ENCODE assay signal across 8 mouse cellular contexts in genomic region chr3:94933604-94934003, GRCm38 (mm10). TPM values are rescaled to one million over a fixed set of nuclear protein-coding genes. Genes with fewer than 3 reads are reported as not detected.
DNase-seq lines count a peak whose midpoint lies in the region; ATAC-seq and TF ChIP-seq lines count a peak whose summit lies in the region.
"Not testable (repeated sequence)": the region's sequence is repeated elsewhere in the genome, so short reads cannot be mapped to it uniquely, and the experiment has no call there.

No protein-coding gene starts in this region.

- no CpG with 5 or more reads among the region's 2 CpGs for WGBS in heart, embryonic 16.5 days
- WGBS in intestine, postnatal 0 days: no CpG with 5 or more reads among the region's 2 CpGs
- no CpG with 5 or more reads among the region's 2 CpGs for WGBS in limb, embryonic 13.5 days
- no CpG with 5 or more reads among the region's 2 CpGs for WGBS in liver, embryonic 15.5 days (ENCODE audit: insufficient replicate concordance)
- no CpG with 5 or more reads among the region's 2 CpGs for WGBS in lung, postnatal 0 days
- no CpG with 5 or more reads among the region's 2 CpGs for WGBS in stomach, embryonic 15.5 days

- H3K4me3 ChIP-seq in brown adipose tissue, adult 24 weeks (ENCODE audit: insufficient read depth, low read depth, low read length): peak overlapping the region; percentile 70
- H3K4me3 ChIP-seq in gastrocnemius, adult 2 months: peak overlapping the region; percentile 68
- peak overlapping the region; percentile 61 for H3K4me3 ChIP-seq in heart, embryonic 16.5 days (ENCODE audit: low read length)
- peak overlapping the region; percentile 38 for H3K4me3 ChIP-seq in intestine, postnatal 0 days (ENCODE audit: low read depth, low read length)
- H3K4me3 ChIP-seq in limb, embryonic 13.5 days: not testable (repeated sequence)
- H3K4me3 ChIP-seq in liver, embryonic 15.5 days (replicated peaks): peak overlapping the region; percentile 56
- peak overlapping the region; percentile 50 for H3K4me3 ChIP-seq in lung, postnatal 0 days (ENCODE audit: low read depth, low read length)
- H3K4me3 ChIP-seq in stomach, embryonic 15.5 days (replicated peaks): peak overlapping the region; percentile 44

- not testable (repeated sequence) for H3K36me3 ChIP-seq in heart, embryonic 16.5 days (ENCODE audit: control insufficient read depth, insufficient read depth); intestine, postnatal 0 days (ENCODE audit: control insufficient read depth, insufficient read depth); limb, embryonic 13.5 days; liver, embryonic 15.5 days (replicated peaks); lung, postnatal 0 days (ENCODE audit: insufficient read depth, low read length); stomach, embryonic 15.5 days

- TF ChIP-seq EP300 in lung, postnatal 0 days (IDR thresholded peaks at IDR 0.05): not testable (repeated sequence)

- H3K27me3 ChIP-seq in heart, embryonic 16.5 days (ENCODE audit: control insufficient read depth, insufficient read depth, low read length); intestine, postnatal 0 days (replicated peaks; ENCODE audit: control insufficient read depth, insufficient read depth, low read length); limb, embryonic 13.5 days; liver, embryonic 15.5 days; lung, postnatal 0 days (replicated peaks; ENCODE audit: insufficient read depth, low read length); stomach, embryonic 15.5 days (replicated peaks): not testable (repeated sequence)

- H3K27ac ChIP-seq in brown adipose tissue, adult 24 weeks (replicated peaks; ENCODE audit: low read depth, low read length): 0 out of 2 replicates have a peak overlapping the region, but pooled peaks have one; percentile 6
- H3K27ac ChIP-seq in gastrocnemius, adult 2 months: 0 out of 2 replicates have a peak overlapping the region, but pooled peaks have one; percentile 32
- H3K27ac ChIP-seq in heart, embryonic 16.5 days (ENCODE audit: low read length): peak overlapping the region; percentile 98
- not testable (repeated sequence) for H3K27ac ChIP-seq in intestine, postnatal 0 days (ENCODE audit: low read depth, low read length); limb, embryonic 13.5 days; liver, embryonic 15.5 days (replicated peaks)
- peak overlapping the region; percentile 95 for H3K27ac ChIP-seq in lung, postnatal 0 days (ENCODE audit: low read length)
- H3K27ac ChIP-seq in stomach, embryonic 15.5 days: peak overlapping the region; percentile 96

- H3K9ac ChIP-seq in heart, embryonic 16.5 days (ENCODE audit: low read length); intestine, postnatal 0 days (ENCODE audit: low read depth, low read length); limb, embryonic 13.5 days; liver, embryonic 15.5 days; stomach, embryonic 15.5 days: not testable (repeated sequence)
- peak overlapping the region; percentile 71; the same call in 1 of the 2 replicates for H3K9ac ChIP-seq in lung, postnatal 0 days (replicated peaks; ENCODE audit: low read depth)

- TF ChIP-seq CTCF in gastrocnemius, adult 2 months (IDR thresholded peaks at IDR 0.05); intestine, postnatal 0 days (IDR thresholded peaks at IDR 0.05; ENCODE audit: low read depth); lung, postnatal 0 days (IDR thresholded peaks at IDR 0.05): not testable (repeated sequence)

- intact Hi-C loops in gastrocnemius, adult 2 months (cut with DNase I): not testable (repeated sequence)

- H3K4me1 ChIP-seq in brown adipose tissue, adult 24 weeks (ENCODE audit: control insufficient read depth, insufficient read depth, insufficient read length, low read length); intestine, postnatal 0 days (replicated peaks; ENCODE audit: control insufficient read depth, insufficient read depth, low read length); lung, postnatal 0 days (ENCODE audit: insufficient read depth, low read depth, low read length); stomach, embryonic 15.5 days: not testable (repeated sequence)
- H3K4me1 ChIP-seq in heart, embryonic 16.5 days (ENCODE audit: control insufficient read depth, insufficient read depth, low read length): peaks cover 10% of the 10 kb centered on the region
- H3K4me1 ChIP-seq in limb, embryonic 13.5 days: peaks cover 13% of the 10 kb centered on the region
- H3K4me1 ChIP-seq in liver, embryonic 15.5 days (replicated peaks): peaks cover 64% of the 10 kb centered on the region

- not testable (repeated sequence) for H3K9me3 ChIP-seq in heart, embryonic 16.5 days (replicated peaks; ENCODE audit: control insufficient read depth, low read length); intestine, postnatal 0 days (ENCODE audit: control insufficient read depth); limb, embryonic 13.5 days; liver, embryonic 15.5 days (replicated peaks); lung, postnatal 0 days (ENCODE audit: low read length); stomach, embryonic 15.5 days

- peak overlapping the region; percentile 80 for H3K4me2 ChIP-seq in heart, embryonic 16.5 days (ENCODE audit: low read depth, low read length)
- H3K4me2 ChIP-seq in intestine, postnatal 0 days (replicated peaks; ENCODE audit: low read depth): peak overlapping the region; percentile 58
- peak overlapping the region; percentile 65 for H3K4me2 ChIP-seq in limb, embryonic 13.5 days (replicated peaks)
- peak overlapping the region; percentile 78 for H3K4me2 ChIP-seq in liver, embryonic 15.5 days
- peak overlapping the region; percentile 64 for H3K4me2 ChIP-seq in lung, postnatal 0 days (replicated peaks; ENCODE audit: low read depth, low read length)
- H3K4me2 ChIP-seq in stomach, embryonic 15.5 days: peak overlapping the region; percentile 51; the same call in 1 of the 2 replicates

- not testable (repeated sequence) for ATAC-seq in heart, embryonic 16.5 days (replicated peaks; ENCODE audit: extremely low read depth, insufficient read depth, low FRiP score); intestine, postnatal 0 days; limb, embryonic 13.5 days (ENCODE audit: low FRiP score, low read depth); liver, embryonic 15.5 days (ENCODE audit: insufficient read depth); lung, postnatal 0 days; stomach, embryonic 15.5 days (ENCODE audit: insufficient read depth, low FRiP score, low read depth)

- DNase-seq in gastrocnemius, adult 2 months; lung, postnatal 0 days (ENCODE audit: low spot score): not testable (repeated sequence)

RNA-seq across cellular contexts. Expression of gene Selenbp1, which starts 0.7 kb away (rescaled TPM):
- polyA plus RNA-seq in brown adipose tissue, adult 24 weeks (2012; ENCODE audit: insufficient read depth, insufficient read length, missing spikeins): 51.0 and 61.7 TPM in 2 replicates
- 10 to 100 TPM; 10.1 to 28.6 TPM for total RNA-seq in gastrocnemius, adult 2 months (2021)
- polyA plus RNA-seq in heart, embryonic 16.5 days (2015; fragmentation: Nextera tagmentation; extraction: Ambion mirVana): 124 and 143 TPM in 2 replicates
- 61.7 and 71.6 TPM in 2 replicates for polyA plus RNA-seq in intestine, postnatal 0 days (2015; fragmentation: Nextera tagmentation; extraction: Ambion mirVana)
- polyA plus RNA-seq in limb, embryonic 13.5 days (2015; fragmentation: Nextera tagmentation; extraction: Ambion mirVana): 32.7 and 34.8 TPM in 2 replicates
- polyA plus RNA-seq in liver, embryonic 15.5 days (2015; fragmentation: Nextera tagmentation; extraction: Ambion mirVana): 98.5 and 126 TPM in 2 replicates
- polyA plus RNA-seq in lung, postnatal 0 days (2015; fragmentation: Nextera tagmentation; extraction: Ambion mirVana): 1,021 and 1,046 TPM in 2 replicates
- polyA plus RNA-seq in stomach, embryonic 15.5 days (2015; fragmentation: Nextera tagmentation; extraction: Ambion mirVana): 109 and 122 TPM in 2 replicates

RNA-seq across cellular contexts. Expression of gene Rfx5, which starts 20.3 kb away (rescaled TPM):
- polyA plus RNA-seq in brown adipose tissue, adult 24 weeks (2012; ENCODE audit: insufficient read depth, insufficient read length, missing spikeins): 4.0 and 6.3 TPM in 2 replicates
- 1 to 10 TPM; 4.7 to 5.2 TPM for total RNA-seq in gastrocnemius, adult 2 months (2021)
- 4.0 and 4.7 TPM in 2 replicates for polyA plus RNA-seq in heart, embryonic 16.5 days (2015; fragmentation: Nextera tagmentation; extraction: Ambion mirVana)
- 2.6 and 3.9 TPM in 2 replicates for polyA plus RNA-seq in intestine, postnatal 0 days (2015; fragmentation: Nextera tagmentation; extraction: Ambion mirVana)
- 8.6 TPM in 2 replicates for polyA plus RNA-seq in limb, embryonic 13.5 days (2015; fragmentation: Nextera tagmentation; extraction: Ambion mirVana)
- polyA plus RNA-seq in liver, embryonic 15.5 days (2015; fragmentation: Nextera tagmentation; extraction: Ambion mirVana): 1.3 and 1.5 TPM in 2 replicates
- polyA plus RNA-seq in lung, postnatal 0 days (2015; fragmentation: Nextera tagmentation; extraction: Ambion mirVana): 3.3 and 3.5 TPM in 2 replicates
- 8.5 and 9.6 TPM in 2 replicates for polyA plus RNA-seq in stomach, embryonic 15.5 days (2015; fragmentation: Nextera tagmentation; extraction: Ambion mirVana)

RNA-seq across cellular contexts. Expression of gene Pi4kb, which starts 40.9 kb away (rescaled TPM):
- polyA plus RNA-seq in brown adipose tissue, adult 24 weeks (2012; ENCODE audit: insufficient read depth, insufficient read length, missing spikeins): 16.6 and 17.7 TPM in 2 replicates
- 10 to 100 TPM; 23.4 to 24.0 TPM for total RNA-seq in gastrocnemius, adult 2 months (2021)
- 15.1 and 20.1 TPM in 2 replicates for polyA plus RNA-seq in heart, embryonic 16.5 days (2015; fragmentation: Nextera tagmentation; extraction: Ambion mirVana)
- polyA plus RNA-seq in intestine, postnatal 0 days (2015; fragmentation: Nextera tagmentation; extraction: Ambion mirVana): 10.5 and 11.6 TPM in 2 replicates
- 27.8 and 34.3 TPM in 2 replicates for polyA plus RNA-seq in limb, embryonic 13.5 days (2015; fragmentation: Nextera tagmentation; extraction: Ambion mirVana)
- polyA plus RNA-seq in liver, embryonic 15.5 days (2015; fragmentation: Nextera tagmentation; extraction: Ambion mirVana): 8.7 and 10.3 TPM in 2 replicates
- 13.6 and 15.6 TPM in 2 replicates for polyA plus RNA-seq in lung, postnatal 0 days (2015; fragmentation: Nextera tagmentation; extraction: Ambion mirVana)
- 19.3 and 22.0 TPM in 2 replicates for polyA plus RNA-seq in stomach, embryonic 15.5 days (2015; fragmentation: Nextera tagmentation; extraction: Ambion mirVana)

RNA-seq across cellular contexts. Expression of gene Psmb4, which starts 46.8 kb away (rescaled TPM):
- polyA plus RNA-seq in brown adipose tissue, adult 24 weeks (2012; ENCODE audit: insufficient read depth, insufficient read length, missing spikeins): 311 and 370 TPM in 2 replicates
- total RNA-seq in gastrocnemius, adult 2 months (2021): 100 to 1,000 TPM; 176 to 198 TPM
- polyA plus RNA-seq in heart, embryonic 16.5 days (2015; fragmentation: Nextera tagmentation; extraction: Ambion mirVana): 279 and 299 TPM in 2 replicates
- polyA plus RNA-seq in intestine, postnatal 0 days (2015; fragmentation: Nextera tagmentation; extraction: Ambion mirVana): 308 and 311 TPM in 2 replicates
- 361 and 368 TPM in 2 replicates for polyA plus RNA-seq in limb, embryonic 13.5 days (2015; fragmentation: Nextera tagmentation; extraction: Ambion mirVana)
- polyA plus RNA-seq in liver, embryonic 15.5 days (2015; fragmentation: Nextera tagmentation; extraction: Ambion mirVana): 166 and 172 TPM in 2 replicates
- 234 and 249 TPM in 2 replicates for polyA plus RNA-seq in lung, postnatal 0 days (2015; fragmentation: Nextera tagmentation; extraction: Ambion mirVana)
- 315 and 328 TPM in 2 replicates for polyA plus RNA-seq in stomach, embryonic 15.5 days (2015; fragmentation: Nextera tagmentation; extraction: Ambion mirVana)
